Mouse (Mus musculus) kidney, postnatal 36 days (tissue): ENCODE results near the gene Asxl2.
"Not testable (repeated sequence)": the region's sequence is repeated elsewhere in the genome, so short reads cannot be mapped to it uniquely, and the experiment has no call there.

Experiments
- DNase-seq, 2 experiments: peaks; one replicate each; pipeline ENCODE4 v3.0.0; 2021 to 2022; ENCODE audit warnings: mixed read lengths in 2 of 2

Asxl2 gene

DNA sequence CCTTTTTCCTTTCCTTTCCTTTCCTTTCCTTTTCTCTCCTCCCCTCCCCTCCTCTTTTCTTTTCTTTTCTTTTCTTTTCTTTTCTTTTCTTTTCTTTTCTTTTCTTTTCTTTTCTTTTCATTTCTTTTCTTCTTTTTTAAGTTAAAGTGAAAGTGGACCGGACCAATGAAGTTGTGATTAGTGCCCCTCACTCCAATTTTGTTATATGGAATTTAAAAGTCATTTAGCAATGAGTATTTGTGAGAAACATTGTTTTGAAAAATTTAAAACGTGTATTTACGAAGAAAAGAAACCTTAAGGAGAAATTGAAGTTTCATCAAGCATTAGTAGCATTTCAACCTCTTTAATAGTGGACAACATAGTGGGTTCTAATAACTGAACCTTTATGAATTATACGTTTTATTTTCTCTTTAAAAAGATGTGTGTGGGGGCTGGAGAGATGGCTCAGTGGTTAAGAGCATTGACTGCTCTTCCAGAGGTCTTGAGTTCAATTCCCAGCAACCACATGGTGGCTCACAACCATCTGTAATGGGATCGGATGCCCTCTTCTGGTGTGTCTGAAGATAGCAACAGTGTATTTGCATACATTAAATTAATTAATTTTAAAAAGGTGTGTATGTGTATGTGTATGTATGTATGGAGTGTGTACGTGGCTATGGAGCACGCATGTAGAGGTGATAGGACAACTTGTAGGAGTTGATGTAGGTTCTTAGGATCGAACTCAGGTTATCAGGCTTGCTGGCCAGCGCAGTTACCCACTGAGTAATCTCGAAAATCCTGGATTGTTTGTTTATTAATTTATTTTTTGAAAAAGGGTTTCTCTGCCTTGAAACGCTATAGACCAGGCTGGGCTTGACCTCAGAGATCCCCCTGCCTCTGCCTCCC, 1.5 kb downstream of the Asxl2 start:
- no peak for DNase-seq

DNA sequence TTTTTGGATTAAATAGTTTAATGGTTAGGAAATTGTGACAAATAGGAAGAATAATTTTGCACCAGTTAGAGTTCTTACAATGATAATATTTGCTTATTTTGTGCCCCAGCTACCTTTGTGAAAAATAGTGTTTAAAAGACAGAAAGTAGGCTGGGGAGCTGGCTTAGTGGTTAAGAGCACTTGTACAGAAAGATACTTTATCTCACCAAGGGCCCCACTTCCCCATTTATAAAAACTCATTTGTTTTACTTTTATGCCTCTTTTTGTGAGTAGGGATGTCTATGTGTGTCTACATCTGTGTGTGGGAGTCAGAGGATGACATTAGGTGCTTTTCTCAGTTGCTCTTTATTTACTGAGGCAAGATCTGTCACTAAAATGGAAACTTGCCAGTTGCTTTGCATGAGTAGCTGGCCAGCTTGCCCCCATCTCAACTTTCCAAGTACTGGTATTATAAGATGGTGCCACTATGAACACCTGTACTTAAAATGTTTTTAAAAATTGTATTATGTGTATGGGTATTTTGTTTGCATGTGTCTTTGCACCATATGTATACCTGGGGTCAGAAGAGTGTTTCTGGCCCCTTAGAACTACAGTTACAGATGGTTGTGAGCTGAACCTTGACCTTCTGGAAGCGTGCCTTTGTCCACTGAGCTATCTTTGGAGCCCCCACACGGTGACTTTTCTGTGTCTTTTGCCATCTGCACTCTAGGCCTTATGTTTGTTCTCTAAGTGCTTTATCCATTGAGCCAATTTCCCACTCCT, 3.2 kb downstream of the Asxl2 start:
- peak; percentile 47 to 66 for DNase-seq

DNA sequence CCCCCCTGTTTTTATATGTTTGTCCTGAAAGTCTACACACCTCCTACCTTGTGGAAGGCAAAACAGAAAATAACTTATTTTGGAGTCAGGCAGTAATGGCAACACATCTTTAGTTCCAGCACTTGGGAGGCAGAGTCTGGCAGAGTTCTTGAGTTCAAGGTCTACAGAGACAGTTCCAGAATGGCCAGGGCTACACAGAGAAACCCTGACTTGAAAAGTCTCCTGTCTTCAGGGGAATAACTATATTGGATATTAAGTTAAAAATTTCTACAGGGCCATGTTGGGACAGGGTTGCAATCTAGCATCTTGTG, 3.7 kb downstream of the Asxl2 start:
- DNase-seq = peak; percentile 23 to 40

DNA sequence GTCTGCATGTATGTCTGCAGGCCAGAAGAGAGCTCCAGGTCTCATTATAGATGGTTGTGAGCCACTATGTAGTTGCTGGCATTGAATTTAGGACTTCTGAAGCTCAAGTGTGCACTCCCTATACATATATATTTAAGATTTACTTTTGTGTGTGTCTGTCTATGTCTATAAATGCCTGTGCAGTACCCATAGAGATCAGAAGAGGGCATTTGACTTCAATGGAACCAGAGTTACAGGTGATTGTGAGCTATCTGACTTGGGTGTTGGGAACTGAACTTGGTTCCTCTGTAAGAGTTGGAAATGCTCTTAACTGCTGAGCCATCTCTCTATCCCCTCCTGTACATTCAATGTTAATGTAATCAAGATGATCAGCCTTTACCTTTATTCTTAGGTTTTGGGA, 4.3 kb downstream of the Asxl2 start:
- DNase-seq = no peak

DNA sequence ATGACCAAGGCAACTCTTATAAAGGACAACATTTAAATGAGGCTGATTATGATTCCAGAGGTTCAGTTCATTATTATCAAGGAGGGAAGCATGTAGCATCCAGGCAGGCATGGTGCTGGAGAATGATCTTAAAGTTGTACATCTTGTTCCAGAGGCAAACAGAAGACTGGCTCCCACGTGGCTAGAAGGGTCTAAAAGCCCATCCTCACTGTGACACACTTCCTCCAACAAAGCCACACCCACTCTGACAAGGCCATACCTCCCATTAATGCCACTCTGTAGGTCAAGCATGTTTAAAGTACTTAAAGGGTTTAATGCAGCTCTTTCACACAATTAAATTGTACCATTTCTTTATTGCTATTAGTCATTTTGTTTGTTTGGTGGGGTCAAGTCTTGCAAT, 7.1 kb downstream of the Asxl2 start:
- DNase-seq = no peak

DNA sequence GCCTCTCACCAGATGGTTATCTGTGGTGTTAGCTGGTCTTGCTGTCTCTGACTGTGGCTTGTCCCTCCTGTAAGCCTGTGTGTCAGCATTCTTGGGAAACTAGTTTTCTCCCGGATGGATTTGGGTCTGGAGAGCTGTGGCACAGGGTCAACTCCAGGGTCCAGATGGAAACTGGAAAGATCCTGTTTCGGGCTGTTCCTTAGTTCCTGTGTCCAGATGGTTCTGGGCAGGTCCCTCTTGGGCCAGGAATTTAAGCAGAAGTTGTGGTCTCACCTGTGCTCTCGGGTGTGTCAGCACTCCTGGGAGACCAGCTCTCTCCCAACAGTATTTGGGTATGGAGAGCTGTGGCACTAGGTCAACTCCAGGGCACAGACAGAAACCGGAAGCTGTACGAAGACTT, 9.8 kb downstream of the Asxl2 start:
- peak; percentile 12 to 37 for DNase-seq

DNA sequence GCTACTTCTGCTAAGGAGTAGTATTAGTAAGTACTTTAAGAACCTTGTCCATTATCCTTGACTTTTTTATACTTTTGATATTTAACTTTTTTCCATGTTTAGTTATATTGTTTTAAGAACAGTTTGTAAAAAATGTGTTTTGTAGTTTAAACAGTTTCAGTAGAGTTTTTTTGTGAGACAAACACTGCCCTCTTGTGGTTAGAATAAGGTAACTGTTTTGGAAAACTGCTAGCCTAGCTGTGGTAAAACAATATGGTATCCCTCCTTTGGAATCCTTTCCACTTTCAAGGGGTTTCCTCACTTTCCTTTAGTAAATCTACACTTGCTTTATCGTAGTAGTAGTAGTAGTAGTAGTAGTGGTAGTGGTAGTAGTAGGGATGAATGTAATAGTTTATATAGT, 11.2 kb downstream of the Asxl2 start:
- DNase-seq = no peak

DNA sequence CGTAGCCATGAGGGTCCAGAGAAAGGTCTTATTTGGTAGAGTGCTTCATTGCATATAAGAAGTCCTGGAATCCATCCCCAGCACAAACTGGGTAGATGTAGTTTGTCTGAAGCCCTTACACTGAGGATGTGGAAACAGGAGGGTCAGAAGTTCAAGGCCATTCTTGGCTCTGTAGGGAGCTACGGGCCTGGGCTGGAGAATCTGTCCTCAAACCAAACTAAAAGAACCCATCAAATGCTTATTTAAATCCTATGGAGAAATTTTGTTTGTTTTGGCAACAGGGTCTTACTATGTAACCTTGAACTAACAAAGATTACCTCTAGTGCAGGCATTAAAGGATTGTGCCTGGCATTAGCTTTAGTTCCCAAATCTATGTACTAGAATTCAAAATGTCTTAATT, 14.3 kb downstream of the Asxl2 start:
- DNase-seq = no peak

DNA sequence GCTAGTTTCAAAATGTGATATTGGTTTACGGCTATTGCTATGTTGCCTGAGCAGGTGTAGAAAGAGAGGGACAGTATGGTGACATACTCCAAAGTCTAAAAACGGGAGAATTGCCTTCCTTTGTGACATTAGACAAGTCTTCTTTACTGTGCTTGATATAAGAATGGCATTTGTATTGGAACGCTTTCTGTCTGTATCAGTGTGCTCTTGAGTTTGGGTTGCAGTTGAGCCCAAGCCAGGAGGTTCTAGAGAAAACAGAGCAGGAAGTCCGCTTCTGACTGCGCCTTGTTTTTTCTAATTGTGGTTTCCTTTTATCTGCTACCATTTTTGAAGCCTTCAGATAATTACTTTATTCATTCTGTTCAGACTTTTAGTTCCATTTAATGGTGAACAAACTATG, 14.7 kb downstream of the Asxl2 start:
- no peak for DNase-seq

DNA sequence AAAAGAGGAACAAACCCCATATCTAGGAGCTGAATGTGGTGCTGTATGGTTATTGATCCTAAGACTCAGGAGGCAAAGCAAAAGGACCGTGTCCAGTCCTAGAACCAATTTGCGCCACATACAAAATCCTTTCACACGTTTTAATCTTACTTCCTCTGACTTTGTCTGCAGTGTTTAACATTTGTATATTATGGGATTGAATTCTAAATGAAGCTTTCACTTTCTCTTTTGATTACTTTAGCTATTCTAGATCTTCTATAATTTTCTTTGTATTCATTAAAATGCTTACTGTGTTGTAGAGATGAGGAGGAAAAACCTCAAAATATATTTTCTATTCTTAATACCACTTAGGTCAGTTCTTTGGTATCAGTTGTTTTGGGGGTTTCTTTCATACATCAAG, 26.9 kb downstream of the Asxl2 start:
- DNase-seq = no peak

DNA sequence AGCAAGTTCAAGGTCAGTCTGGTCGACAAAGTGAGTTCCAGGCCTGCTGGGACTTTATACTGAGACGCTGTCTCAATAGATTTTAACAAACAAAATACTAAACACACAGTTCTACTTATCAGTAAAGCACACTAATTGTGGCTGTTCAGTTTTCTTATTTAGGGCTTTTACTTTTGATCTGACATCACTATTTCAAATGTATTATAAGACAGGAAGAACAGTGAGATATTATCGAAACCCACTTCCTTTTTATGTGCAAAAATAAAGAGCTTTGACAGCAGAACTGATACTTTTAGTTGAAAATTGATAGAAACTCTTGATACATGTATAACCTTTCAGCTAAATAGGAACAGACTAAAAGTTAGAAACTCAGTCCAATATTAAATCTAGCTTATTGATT, 36.4 kb downstream of the Asxl2 start:
- DNase-seq = no peak

DNA sequence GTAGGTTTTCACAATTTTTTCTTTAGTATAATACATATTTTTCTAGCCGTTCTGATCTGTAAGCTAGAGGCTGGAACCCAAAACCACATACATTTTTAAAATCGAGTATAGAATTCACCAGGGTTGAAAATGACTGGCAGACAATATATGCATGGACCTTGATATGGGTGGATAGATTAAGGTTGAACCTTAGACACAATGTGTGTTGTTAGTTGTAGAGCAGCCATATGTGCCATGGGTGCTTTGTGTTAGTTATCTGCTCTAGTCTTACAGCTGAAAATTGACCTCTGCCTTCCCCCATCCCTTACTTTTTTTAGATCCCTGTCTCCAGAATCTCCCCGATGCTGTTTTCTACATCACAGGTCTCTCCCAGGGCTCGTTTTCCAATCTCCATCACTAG, 73.0 kb downstream of the Asxl2 start:
- no peak for DNase-seq

DNA sequence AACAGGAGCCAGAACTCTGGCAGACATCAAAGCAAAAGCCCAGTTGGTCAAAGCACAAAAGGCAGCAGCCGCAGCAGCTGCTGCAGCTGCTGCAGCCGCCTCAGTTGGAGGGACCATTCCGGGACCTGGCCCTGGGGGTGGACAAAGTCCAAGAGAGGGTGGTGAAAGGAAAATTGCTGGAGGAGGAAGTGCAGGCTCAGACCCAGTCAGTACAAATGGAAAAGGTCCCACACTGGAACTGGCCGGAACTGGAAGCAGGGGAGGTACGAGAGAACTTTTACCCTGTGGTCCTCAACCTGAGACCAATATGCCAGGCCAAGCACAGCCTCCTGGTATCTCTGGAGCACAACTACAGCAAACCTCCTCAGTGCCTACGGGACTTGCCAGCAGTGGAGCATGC, 73.4 kb downstream of the Asxl2 start:
- DNase-seq = peak; percentile 62 to 68

DNA sequence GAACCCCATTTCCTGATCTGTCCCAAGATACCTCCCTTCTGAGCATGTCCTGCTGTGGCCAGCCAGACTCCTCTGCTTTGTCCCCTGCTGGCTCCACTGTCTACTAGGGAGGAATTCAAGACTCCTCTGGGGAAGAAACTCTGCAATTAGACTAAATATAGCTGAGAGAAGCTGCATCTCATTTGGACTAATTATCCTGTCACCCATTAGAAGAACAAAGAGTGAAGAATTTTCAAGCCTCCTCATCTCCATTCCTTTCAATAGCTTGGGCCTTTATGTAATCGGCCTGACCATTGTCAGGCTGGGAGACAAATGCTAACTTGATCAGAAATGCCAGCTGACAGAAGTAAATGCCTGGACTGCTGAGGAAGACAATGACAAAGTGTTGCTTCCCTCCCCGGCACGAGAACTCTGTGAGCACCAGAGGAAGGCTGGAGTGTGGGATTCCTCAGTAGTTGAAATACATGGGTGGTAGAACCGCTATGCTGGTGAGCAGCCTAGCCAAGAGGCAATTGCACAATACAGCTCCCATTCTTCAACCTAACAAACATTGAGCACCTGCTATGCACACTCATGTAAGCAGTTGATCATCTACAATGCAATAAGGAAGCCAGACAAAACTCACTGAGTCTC, 92.1 kb downstream of the Asxl2 start:
- no peak for DNase-seq

DNA sequence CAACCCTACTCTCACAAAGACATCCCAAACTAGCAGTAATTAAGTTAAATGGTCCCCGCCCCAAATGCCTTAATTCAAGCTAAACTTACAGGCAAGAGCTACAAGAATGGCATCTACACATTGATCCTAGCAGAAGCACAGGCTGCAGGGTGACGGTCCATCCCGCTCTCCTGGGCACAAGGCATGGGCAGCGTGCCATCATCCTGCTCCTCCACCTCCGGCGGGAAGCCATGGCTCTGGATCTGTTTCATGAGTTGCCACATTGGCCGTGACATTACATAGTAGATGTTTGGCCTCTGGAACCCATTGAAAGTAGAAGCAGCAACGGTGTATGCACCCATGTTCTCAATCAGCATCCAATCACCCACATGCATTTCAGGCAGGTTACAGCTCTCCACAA, 95.1 kb downstream of the Asxl2 start:
- not testable (repeated sequence) for DNase-seq

DNA sequence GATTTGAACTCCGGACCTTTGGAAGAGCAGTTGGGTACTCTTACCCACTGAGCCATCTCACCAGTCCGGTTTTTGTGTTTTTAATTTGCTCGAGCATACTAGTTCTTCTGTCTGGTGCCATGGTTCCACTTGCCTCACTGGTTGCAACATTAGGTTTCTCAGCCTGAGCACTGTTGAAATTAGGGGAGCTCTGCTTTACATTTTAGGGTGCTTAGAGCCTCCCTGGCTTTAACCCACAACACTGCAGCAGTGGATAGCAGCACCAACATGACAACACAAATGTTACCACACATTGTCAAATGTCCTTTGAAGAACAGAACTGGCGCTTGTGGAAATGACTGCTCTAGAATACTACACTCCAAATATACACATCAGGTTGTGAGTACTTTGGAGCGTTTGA, 98.9 kb downstream of the Asxl2 start:
- DNase-seq = no peak

DNA sequence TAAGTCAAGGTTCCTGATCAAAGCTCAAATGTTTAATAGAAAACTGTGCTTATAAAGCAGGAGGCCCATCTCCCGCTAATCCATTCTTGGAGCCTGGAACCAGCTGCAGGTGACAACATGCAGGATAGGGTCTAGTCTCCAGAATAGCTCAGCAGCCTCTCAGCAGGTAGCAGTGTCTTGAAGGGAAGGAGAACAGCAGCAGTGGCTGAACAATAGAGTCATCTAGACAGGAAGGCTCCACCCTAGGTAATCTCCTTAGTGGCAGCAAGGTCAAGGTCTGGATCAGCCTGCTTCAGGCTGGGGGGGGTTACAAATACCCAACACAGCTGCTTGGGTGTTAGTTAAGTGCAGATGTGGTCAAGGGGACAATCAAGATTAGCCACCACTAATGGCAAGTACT, 108.8 kb downstream of the Asxl2 start:
- DNase-seq = not testable (repeated sequence)

DNA sequence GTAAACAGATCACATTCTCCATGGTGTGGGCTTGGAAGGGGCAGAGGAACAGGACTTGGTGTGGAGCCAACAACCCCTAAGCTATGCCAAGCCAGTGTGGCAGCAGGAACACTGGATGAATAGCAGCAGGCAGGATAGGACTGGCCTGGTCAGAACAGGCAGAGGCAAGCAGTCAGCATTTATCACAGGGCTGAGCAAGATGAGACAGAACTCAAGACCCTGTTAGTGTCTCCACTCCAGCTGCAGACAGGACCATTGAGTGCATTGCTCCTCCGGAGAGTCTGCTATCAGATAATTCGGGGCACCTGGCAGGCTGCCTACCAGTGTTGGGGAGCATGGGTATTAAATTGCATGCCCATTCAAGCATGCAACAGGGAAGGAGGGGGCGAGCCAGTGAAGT, 111.0 kb downstream of the Asxl2 start:
- peak; percentile 23 to 48 for DNase-seq

DNA sequence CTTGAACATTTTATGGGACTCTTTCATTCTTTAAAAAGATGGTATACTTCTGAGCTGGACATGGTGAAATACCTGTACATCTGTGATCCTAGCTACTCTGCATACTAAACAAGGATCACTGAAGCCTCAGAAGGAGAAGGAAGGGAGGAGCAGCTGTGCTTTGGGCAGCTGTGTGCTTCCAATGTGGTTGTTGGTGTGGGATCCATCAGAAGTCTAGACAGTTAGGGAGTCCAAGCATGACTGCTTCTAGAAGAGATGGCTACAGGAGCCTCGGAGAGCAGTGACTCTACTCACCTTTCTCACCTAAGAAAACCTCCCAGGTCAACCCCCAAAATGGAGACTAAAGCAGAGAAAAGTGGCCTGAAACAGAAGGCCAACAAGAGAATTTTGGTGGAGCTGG, 111.4 kb downstream of the Asxl2 start:
- no peak for DNase-seq

DNA sequence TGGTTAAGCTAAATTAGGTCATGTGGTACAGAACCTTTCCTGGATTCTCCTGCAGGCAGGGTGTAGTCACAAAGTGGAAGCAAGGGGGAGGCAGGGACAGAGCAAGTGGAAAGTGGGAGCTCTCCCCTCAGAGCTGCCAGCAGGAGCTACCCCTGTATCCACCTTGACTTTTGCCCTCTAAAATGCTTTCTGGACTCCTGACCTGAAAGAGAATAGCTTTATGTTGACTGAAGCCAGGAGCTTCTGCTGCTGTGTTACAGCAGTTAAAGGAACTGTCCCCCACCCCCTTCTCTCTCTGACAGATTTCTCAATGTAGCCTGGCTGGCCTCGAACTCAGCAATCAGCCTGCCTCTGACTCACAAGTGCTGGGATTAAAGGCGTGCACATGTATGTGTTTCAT, 112.9 kb downstream of the Asxl2 start:
- no peak for DNase-seq

DNA sequence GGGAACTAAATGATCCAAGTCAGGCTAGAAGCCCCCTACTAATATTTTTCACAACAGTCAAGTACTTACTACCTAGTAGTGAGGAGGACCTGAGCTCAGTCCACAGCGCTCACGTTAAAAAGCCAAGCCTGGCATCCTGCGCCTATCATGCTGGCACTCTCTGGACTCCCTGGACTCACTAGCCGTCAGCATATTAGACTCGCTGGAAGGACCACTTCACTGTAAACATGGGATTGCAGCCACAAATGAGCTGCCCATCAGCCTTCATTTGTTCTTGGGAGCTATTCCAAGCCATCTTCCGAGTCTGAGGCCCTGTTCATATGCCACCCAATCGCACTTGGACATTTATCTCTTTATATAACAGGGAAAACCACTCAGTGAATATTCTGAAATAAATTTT, 114.2 kb downstream of the Asxl2 start:
- DNase-seq = no peak

DNA sequence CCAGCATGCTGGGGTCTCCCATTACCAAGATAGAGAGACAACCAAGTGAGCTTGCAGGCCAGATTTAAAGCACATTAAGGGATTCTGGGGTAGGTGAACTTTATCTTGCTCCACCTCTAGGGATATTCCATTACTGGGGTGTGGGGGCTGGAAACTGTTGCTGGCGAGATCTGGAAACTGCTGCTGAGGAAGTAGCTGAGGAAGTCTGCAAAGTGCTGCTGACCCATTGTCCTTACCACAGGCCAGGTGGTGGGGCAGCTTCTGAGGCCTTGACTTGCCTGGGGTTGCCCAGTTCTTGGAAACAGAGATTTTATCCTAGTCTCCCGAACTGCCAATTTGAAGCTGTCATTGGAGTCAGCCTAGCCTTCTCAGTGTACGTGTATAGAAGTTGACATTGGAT, 118.8 kb downstream of the Asxl2 start:
- no peak for DNase-seq

DNA sequence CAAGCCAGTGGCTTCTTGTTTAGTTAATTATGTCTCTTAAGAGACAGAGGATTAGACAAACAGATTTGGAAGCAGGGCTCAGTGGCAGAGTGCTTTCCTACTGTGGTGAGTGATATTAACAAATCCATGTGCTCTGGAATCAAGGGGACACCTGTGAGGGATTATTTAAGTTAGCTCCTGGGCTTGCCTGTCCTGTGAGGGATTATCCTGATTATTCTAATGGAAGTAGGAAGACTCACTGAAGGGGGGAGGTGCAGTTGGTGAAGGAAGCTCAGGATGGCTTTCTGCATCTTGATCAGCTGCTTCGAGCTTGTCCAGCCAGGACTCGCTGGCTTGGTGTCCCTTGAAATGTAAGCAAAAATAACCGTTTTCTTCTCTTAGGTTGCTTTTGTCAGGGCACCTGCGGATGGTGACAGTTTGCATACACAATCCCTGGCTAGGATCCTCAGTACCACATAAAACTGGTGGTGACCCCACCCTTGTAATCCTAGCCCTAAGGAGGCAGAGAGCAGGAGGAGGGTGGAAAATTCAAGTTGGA, 119.5 kb downstream of the Asxl2 start:
- no peak for DNase-seq

DNA sequence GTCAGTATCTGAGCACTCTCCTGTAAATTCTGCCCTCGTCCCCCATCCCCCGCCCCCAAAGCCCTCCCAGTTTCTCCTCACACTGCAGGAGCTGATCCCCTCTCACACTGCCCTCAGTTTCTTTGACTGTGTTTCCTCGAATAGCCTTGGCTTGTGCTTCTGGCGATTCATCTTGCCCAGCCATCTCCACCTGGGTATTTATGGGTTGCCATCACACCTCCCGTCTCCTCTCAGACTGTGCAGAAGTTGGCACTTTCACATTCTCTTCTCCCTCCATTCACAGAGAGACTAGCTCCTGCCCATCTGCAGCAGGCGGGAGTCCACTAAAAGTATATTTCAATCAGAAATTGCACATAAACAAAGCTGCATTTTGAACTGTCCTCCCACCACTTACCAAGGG, 120.1 kb downstream of the Asxl2 start:
- DNase-seq = no peak
